Mouse (Mus musculus): ENCODE results near the gene Frat1. TPM values are rescaled to one million over a fixed set of nuclear protein-coding genes. Genes with fewer than 3 reads are reported as not detected.
A peak's percentile ranks its signal among the peaks of the same experiment; 100 is the strongest.

Frat1 gene
- 1.3 and 1.6 TPM in 2 replicates for polyA plus RNA-seq (2012; rRNA removed)

GRCm38 (mm10) chr19:41829381-41830105 is at the start of gene Frat1:
TSS of gene Frat1 (plus strand) at chr19:41829970.
- H3K27me3 ChIP-seq (replicated peaks; ENCODE audit: control insufficient read depth, insufficient read depth, low read length) = no peaks in the 10 kb centered on the region
- peak within 1 kb of the TSS; percentile 68 for H3K4me3 ChIP-seq (ENCODE audit: insufficient read depth, low read depth, low read length)
- peaks cover 2% of the 10 kb centered on the region; the same call in 1 of the 2 replicates for H3K4me1 ChIP-seq (ENCODE audit: control insufficient read depth, insufficient read depth, low read length)
- TF ChIP-seq POLR2A (IDR thresholded peaks at IDR 0.05; ENCODE audit: low read depth, low read length) (no peak), CTCF (conservative IDR thresholded peaks at IDR 0.05; ENCODE audit: insufficient read depth, insufficient read length, low read depth, low read length) (no peak)
- DNase-seq = peak; percentile 91
- 1% methylated on average over 39 of the region's 39 CpGs for WGBS
- H3K27ac ChIP-seq (ENCODE audit: insufficient read depth, low read depth, low read length) = peak within 1 kb of the TSS; percentile 85
- no peaks in the 10 kb centered on the region for H3K36me3 ChIP-seq (ENCODE audit: control insufficient read depth, insufficient read depth, low read length)

GRCm38 (mm10) chr19:41786896-41787295 is 42.9 kb upstream of the Frat1 start:
- H3K36me3 ChIP-seq (ENCODE audit: control insufficient read depth, insufficient read depth, low read length) = no peaks in the 10 kb centered on the region
- H3K27me3 ChIP-seq (replicated peaks; ENCODE audit: control insufficient read depth, insufficient read depth, low read length) = no peaks in the 10 kb centered on the region
- TF ChIP-seq CTCF (conservative IDR thresholded peaks at IDR 0.05; ENCODE audit: insufficient read depth, insufficient read length, low read depth, low read length) (no peak), POLR2A (IDR thresholded peaks at IDR 0.05; ENCODE audit: low read depth, low read length) (no peak)
- DNase-seq = no peak
- WGBS = 97% methylated on average over 1 of the region's 1 CpGs
- H3K4me1 ChIP-seq (ENCODE audit: control insufficient read depth, insufficient read depth, low read length) = no peaks in the 10 kb centered on the region
- no peak overlapping the region for H3K27ac ChIP-seq (ENCODE audit: insufficient read depth, low read depth, low read length)
- H3K4me3 ChIP-seq (ENCODE audit: insufficient read depth, low read depth, low read length) = no peak overlapping the region

GRCm38 (mm10) chr19:41789110-41789961 is 40.4 kb upstream of the Frat1 start:
- no peaks in the 10 kb centered on the region for H3K36me3 ChIP-seq (ENCODE audit: control insufficient read depth, insufficient read depth, low read length)
- WGBS = 71% methylated on average over 10 of the region's 10 CpGs
- no peak overlapping the region for H3K4me3 ChIP-seq (ENCODE audit: insufficient read depth, low read depth, low read length)
- no peak for DNase-seq
- H3K4me1 ChIP-seq (ENCODE audit: control insufficient read depth, insufficient read depth, low read length) = no peaks in the 10 kb centered on the region; the same call in 1 of the 2 replicates
- no peaks in the 10 kb centered on the region for H3K27me3 ChIP-seq (replicated peaks; ENCODE audit: control insufficient read depth, insufficient read depth, low read length)
- H3K27ac ChIP-seq (ENCODE audit: insufficient read depth, low read depth, low read length) = no peak overlapping the region
- TF ChIP-seq CTCF (conservative IDR thresholded peaks at IDR 0.05; ENCODE audit: insufficient read depth, insufficient read length, low read depth, low read length) (no peak), POLR2A (IDR thresholded peaks at IDR 0.05; ENCODE audit: low read depth, low read length) (no peak)

- 96% methylated on average over 2 of the region's 2 CpGs for WGBS
- no peak for DNase-seq
- Histone ChIP-seq H3K36me3 (ENCODE audit: control insufficient read depth, insufficient read depth, low read length) (no peaks in the 10 kb centered on the region), H3K27ac (ENCODE audit: insufficient read depth, low read depth, low read length) (no peak overlapping the region), H3K4me3 (ENCODE audit: insufficient read depth, low read depth, low read length) (no peak overlapping the region), H3K4me1 (ENCODE audit: control insufficient read depth, insufficient read depth, low read length) (no peaks in the 10 kb centered on the region; the same call in 1 of the 2 replicates), H3K27me3 (replicated peaks; ENCODE audit: control insufficient read depth, insufficient read depth, low read length) (no peaks in the 10 kb centered on the region)
- TF ChIP-seq CTCF (conservative IDR thresholded peaks at IDR 0.05; ENCODE audit: insufficient read depth, insufficient read length, low read depth, low read length) (peak; percentile 40), POLR2A (IDR thresholded peaks at IDR 0.05; ENCODE audit: low read depth, low read length) (no peak)
Measured at GRCm38 (mm10) chr19:41791384-41791783, 38.4 kb upstream of the Frat1 start.

GRCm38 (mm10) chr19:41792934-41793486 is 36.8 kb upstream of the Frat1 start:
- TF ChIP-seq CTCF (conservative IDR thresholded peaks at IDR 0.05; ENCODE audit: insufficient read depth, insufficient read length, low read depth, low read length) = no peak
- TF ChIP-seq POLR2A (IDR thresholded peaks at IDR 0.05; ENCODE audit: low read depth, low read length) = no peak
- WGBS = 67% methylated on average over 1 of the region's 1 CpGs
- H3K27ac ChIP-seq (ENCODE audit: insufficient read depth, low read depth, low read length) = no peak overlapping the region

GRCm38 (mm10) chr19:41794017-41794416 is 35.8 kb upstream of the Frat1 start:
- TF ChIP-seq POLR2A (IDR thresholded peaks at IDR 0.05; ENCODE audit: low read depth, low read length) = no peak
- TF ChIP-seq CTCF (conservative IDR thresholded peaks at IDR 0.05; ENCODE audit: insufficient read depth, insufficient read length, low read depth, low read length) = no peak
- Histone ChIP-seq H3K27ac (ENCODE audit: insufficient read depth, low read depth, low read length) (no peak overlapping the region), H3K4me3 (ENCODE audit: insufficient read depth, low read depth, low read length) (no peak overlapping the region), H3K27me3 (replicated peaks; ENCODE audit: control insufficient read depth, insufficient read depth, low read length) (no peaks in the 10 kb centered on the region), H3K36me3 (ENCODE audit: control insufficient read depth, insufficient read depth, low read length) (no peaks in the 10 kb centered on the region), H3K4me1 (ENCODE audit: control insufficient read depth, insufficient read depth, low read length) (no peaks in the 10 kb centered on the region; the same call in 1 of the 2 replicates)
- no peak for DNase-seq

More at GRCm38 (mm10) chr19:41792934-41793486, 36.8 kb upstream of the Frat1 start:
- Histone ChIP-seq H3K4me3 (ENCODE audit: insufficient read depth, low read depth, low read length) (no peak overlapping the region), H3K4me1 (ENCODE audit: control insufficient read depth, insufficient read depth, low read length) (no peaks in the 10 kb centered on the region; the same call in 1 of the 2 replicates), H3K27me3 (replicated peaks; ENCODE audit: control insufficient read depth, insufficient read depth, low read length) (no peaks in the 10 kb centered on the region), H3K36me3 (ENCODE audit: control insufficient read depth, insufficient read depth, low read length) (no peaks in the 10 kb centered on the region)
- DNase-seq = no peak

All from kidney, adult 2 months (tissue).